Mouse (Mus musculus) heart, postnatal 0 days (tissue): Measurements from ENCODE around the gene Ilf2.

Experiments used
- CTCF ChIP-seq: IDR thresholded peaks from 2 replicates; pipeline ENCODE4 v1.5.1; 2016; ENCODE audit warnings: antibody characterized with exemption, control low read depth, low read depth
- EP300 ChIP-seq: IDR thresholded peaks from 2 replicates; pipeline ENCODE4 v1.6.1; 2016; ENCODE audit warnings: antibody characterized with exemption, low read depth

DNA sequence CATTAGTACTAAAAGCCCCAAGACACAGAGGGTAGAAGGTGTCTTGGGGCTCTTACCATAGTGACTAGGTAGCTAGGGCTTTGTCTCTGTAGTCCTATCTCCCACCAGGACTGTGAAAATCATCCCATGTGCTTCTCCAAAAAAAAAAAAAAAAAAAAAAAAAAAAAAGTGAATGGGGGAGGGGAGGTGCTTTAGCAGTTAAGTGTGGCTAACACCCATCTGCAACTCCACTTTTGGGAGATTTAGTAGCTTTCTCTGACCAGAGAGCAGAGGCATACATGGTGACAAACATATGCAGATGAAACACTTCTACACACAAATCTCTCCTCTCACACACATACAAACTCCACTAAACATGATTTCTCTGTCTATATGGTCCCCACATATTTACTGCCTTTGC lies 21.7 kb downstream of the Ilf2 start:
- TF ChIP-seq CTCF = no peak
- no peak for TF ChIP-seq EP300
